Mouse (Mus musculus) CH12.LX (cell line): Measurements from ENCODE around the gene Apobec4.

ENCODE experiments used
- CHD1 ChIP-seq: IDR thresholded peaks from 2 replicates; pipeline ENCODE4 v1.6.1; 2012; ENCODE audit warnings: low read depth, low read length, improper control_type of control experiment, inconsistent platforms
- CHD2 ChIP-seq: IDR thresholded peaks from 2 replicates; pipeline ENCODE4 v1.6.1; 2011; ENCODE audit warnings: low read length, improper control_type of control experiment
- CTCF ChIP-seq, 2 experiments: IDR thresholded peaks in 1 of 2; conservative IDR thresholded peaks in 1 of 2; 2 replicates each; pipeline ENCODE4 v1.5.1; 2011 to 2012; ENCODE audit warnings: low read depth in 2 of 2, low read length in 2 of 2, improper control_type of control experiment in 1 of 2, inconsistent platforms in 1 of 2, mild to moderate bottlenecking in 1 of 2, moderate library complexity in 1 of 2
- HCFC1 ChIP-seq: IDR thresholded peaks from 2 replicates; pipeline ENCODE4 v1.6.1; 2012; ENCODE audit warnings: low read depth, mild to moderate bottlenecking, inconsistent platforms, low read length, improper control_type of control experiment
- JUND ChIP-seq: conservative IDR thresholded peaks from 2 replicates; pipeline ENCODE4 v1.6.1; 2011; ENCODE audit warnings: low read depth, low read length, improper control_type of control experiment
- KAT2A ChIP-seq: IDR thresholded peaks from 2 replicates; pipeline ENCODE4 v1.6.1; 2012; ENCODE audit warnings: low read length, improper control_type of control experiment, inconsistent platforms; ENCODE audit not compliant: insufficient replicate concordance
- NELFE ChIP-seq: IDR thresholded peaks from 2 replicates; pipeline ENCODE4 v1.6.1; 2011; ENCODE audit warnings: low read depth, low read length, improper control_type of control experiment
- POLR2A ChIP-seq: IDR thresholded peaks from 2 replicates; pipeline ENCODE4 v1.6.1; 2011; ENCODE audit warnings: low read depth, mild to moderate bottlenecking, improper control_type of control experiment, low read length
- POLR2AphosphoS2 ChIP-seq: IDR thresholded peaks from 2 replicates; pipeline ENCODE4 v1.6.1; 2011; ENCODE audit warnings: low read depth, low read length, improper control_type of control experiment
- TBP ChIP-seq: conservative IDR thresholded peaks from 2 replicates; pipeline ENCODE4 v1.6.1; 2011; ENCODE audit warnings: low read depth, low read length, improper control_type of control experiment
- ZC3H11A ChIP-seq: IDR thresholded peaks from 2 replicates; pipeline ENCODE4 v1.6.1; 2012; ENCODE audit warnings: low read depth, mild to moderate bottlenecking, inconsistent platforms, low read length, improper control_type of control experiment

DNA sequence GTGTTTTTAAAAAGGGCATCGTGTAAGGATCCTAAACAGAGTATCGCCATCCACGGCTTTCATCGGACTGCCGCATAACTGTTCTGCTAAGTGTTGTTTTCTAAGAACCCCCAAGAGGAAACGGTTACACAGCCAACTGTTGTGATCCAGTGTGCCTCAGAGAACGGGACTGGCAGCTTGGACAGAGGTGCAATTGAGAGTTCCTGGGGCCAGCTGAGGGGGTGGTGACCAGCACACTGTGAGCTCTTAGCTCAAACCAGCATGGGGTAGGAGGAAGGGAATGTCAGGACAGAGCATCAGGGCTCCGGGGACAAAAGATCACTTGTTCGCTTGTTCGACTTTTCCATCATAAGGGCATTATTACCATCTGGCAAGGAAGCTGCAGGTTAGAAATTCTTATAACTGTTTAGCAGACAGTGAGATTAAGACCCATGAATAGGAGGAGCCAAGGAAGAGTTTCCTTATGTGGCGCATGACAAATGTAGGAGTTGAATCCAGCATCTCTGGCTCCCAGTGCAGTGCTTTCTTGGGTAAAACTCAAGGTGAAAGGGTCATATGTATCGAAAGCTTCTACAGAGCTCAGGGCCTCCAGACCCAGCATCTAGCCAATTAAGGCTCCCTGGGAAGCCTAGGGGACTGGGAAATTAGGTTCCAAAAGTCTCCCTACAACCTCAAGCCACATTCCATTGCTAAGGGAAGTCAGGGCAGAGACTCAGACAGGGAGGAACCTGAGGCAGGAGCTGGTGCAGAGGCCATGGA lies 42.6 kb downstream of the Apobec4 start:
- no peak for TF ChIP-seq CTCF (conservative IDR thresholded peaks at IDR 0.05 in 1 of 2, IDR thresholded peaks at IDR 0.05 in 1 of 2; ENCODE audit: low read depth in 2 of 2, low read length in 2 of 2)
- no peak for TF ChIP-seq TBP
- TF ChIP-seq CHD2, result no peak
- no peak for TF ChIP-seq POLR2A
- no peak for TF ChIP-seq ZC3H11A
- no peak for TF ChIP-seq CHD1
- no peak for TF ChIP-seq KAT2A
- no peak for TF ChIP-seq HCFC1
- no peak for TF ChIP-seq POLR2AphosphoS2
- no peak for TF ChIP-seq JUND
- TF ChIP-seq NELFE, result no peak
